Mouse (Mus musculus): Measurements from ENCODE around the gene Bckdhb. TPM values are rescaled to one million over a fixed set of nuclear protein-coding genes. Genes with fewer than 3 reads are reported as not detected.
"Not testable (repeated sequence)": the region's sequence is repeated elsewhere in the genome, so short reads cannot be mapped to it uniquely, and the experiment has no call there.

Bckdhb gene
- total RNA-seq, 2 experiments from 2014 or later = 37.8 to 40.6 TPM

- no peak overlapping the region for H3K27ac ChIP-seq
- DNase-seq (ENCODE audit: low spot score in 2 of 2) = no peak
- no peak for TF ChIP-seq CTCF (conservative IDR thresholded peaks at IDR 0.05)
- no peak overlapping the region for H3K4me3 ChIP-seq
Measured at GRCm38 (mm10) chr9:84038946-84039345, 114.0 kb downstream of the Bckdhb start.

- H3K27ac ChIP-seq = no peak overlapping the region
- TF ChIP-seq CTCF (conservative IDR thresholded peaks at IDR 0.05) = no peak
- no peak overlapping the region for H3K4me3 ChIP-seq
- no peak for DNase-seq (ENCODE audit: low spot score in 2 of 2)
Measured at GRCm38 (mm10) chr9:84040376-84040775, 115.4 kb downstream of the Bckdhb start.

- Histone ChIP-seq H3K4me3 (no peak overlapping the region), H3K27ac (no peak overlapping the region)
- TF ChIP-seq CTCF (conservative IDR thresholded peaks at IDR 0.05) = no peak
- no peak for DNase-seq (ENCODE audit: low spot score in 2 of 2)
Measured at GRCm38 (mm10) chr9:84041631-84042277, 116.8 kb downstream of the Bckdhb start.

DNA sequence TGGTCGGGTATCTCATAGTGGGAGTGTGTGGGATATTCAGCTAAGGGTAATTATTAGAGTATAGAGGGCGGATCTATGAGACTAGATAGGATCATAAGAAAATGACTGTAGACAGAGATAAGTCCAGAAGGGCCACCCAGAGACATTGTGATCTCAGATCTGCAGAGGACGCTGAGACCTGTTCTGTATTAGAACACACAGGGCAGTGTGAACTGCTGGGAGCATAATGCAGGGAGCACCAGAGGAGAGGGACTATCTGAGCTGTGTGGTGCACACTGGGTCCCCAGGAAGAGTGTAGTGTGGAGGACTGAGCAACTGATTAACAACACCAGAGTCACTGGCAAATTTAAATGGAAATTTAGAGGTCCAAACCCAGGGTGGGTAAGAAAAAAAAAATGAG is 117.6 kb downstream of the Bckdhb start:
- no peak overlapping the region for H3K4me3 ChIP-seq

GRCm38 (mm10) chr9:84044136-84044535 is 119.2 kb downstream of the Bckdhb start:
- H3K4me3 ChIP-seq = no peak overlapping the region
- DNase-seq (ENCODE audit: low spot score in 2 of 2) = no peak
- H3K27ac ChIP-seq = no peak overlapping the region
- TF ChIP-seq CTCF (conservative IDR thresholded peaks at IDR 0.05) = no peak

More for the DNA sequence above, 117.6 kb downstream of the Bckdhb start:
- no peak for DNase-seq (ENCODE audit: low spot score in 2 of 2)
- H3K27ac ChIP-seq = no peak overlapping the region
- no peak for TF ChIP-seq CTCF (conservative IDR thresholded peaks at IDR 0.05)

DNA sequence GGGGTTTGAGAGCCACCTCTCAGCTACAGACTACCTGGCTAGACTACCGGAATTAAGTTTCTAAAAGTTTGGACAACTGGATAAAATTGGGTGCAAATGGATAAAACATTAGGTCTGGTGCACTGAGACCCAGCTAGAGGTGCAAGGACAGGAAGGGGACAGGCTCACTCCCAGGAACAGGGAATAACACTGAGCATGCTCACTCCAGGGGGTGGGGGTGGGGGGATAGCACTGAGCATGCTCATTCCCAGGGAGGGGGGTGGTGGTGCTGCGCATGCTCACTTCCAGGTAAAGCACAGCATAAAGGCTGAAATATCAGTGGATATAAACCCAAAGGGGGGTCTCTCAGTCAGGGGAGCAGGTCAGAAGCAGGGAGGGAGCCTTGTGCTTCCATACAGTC is 120.7 kb downstream of the Bckdhb start:
- no peak for DNase-seq (ENCODE audit: low spot score in 2 of 2)
- no peak overlapping the region for H3K4me3 ChIP-seq
- no peak for TF ChIP-seq CTCF (conservative IDR thresholded peaks at IDR 0.05)

DNA sequence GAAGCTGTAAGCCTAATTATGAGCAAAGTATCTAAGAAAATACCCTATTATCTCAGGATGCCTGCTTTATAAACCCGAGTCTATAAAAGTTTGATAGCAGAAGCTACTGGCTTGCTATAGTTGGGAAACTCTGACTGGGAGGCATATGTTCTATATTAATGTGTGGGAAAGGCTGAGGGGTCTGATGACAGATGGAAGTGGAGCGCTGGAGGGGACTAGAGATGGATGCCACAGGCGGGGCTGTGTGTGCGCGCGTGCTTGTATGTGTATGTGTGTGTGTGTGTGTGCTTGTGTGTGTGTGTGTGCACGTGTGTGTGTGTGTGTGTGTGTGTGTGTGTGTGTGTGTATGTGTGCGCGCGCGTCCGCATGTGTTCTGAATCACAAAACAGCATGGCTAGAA is 121.4 kb downstream of the Bckdhb start:
- no peak overlapping the region for H3K4me3 ChIP-seq
- no peak for DNase-seq (ENCODE audit: low spot score in 2 of 2)
- TF ChIP-seq CTCF (conservative IDR thresholded peaks at IDR 0.05) = no peak
- H3K27ac ChIP-seq = no peak overlapping the region

More for the DNA sequence above, 120.7 kb downstream of the Bckdhb start:
- no peak overlapping the region for H3K27ac ChIP-seq

GRCm38 (mm10) chr9:84046961-84047360 is 122.0 kb downstream of the Bckdhb start:
- no peak overlapping the region for H3K4me3 ChIP-seq
- no peak for DNase-seq (ENCODE audit: low spot score in 2 of 2)
- no peak for TF ChIP-seq CTCF (conservative IDR thresholded peaks at IDR 0.05)
- 0 out of 2 replicates have a peak overlapping the region, but pooled peaks have one; percentile 2 for H3K27ac ChIP-seq

GRCm38 (mm10) chr9:84047436-84047835 is 122.5 kb downstream of the Bckdhb start:
- Histone ChIP-seq H3K4me3 (no peak overlapping the region), H3K27ac (0 out of 2 replicates have a peak overlapping the region, but pooled peaks have one; percentile 2)
- TF ChIP-seq CTCF (conservative IDR thresholded peaks at IDR 0.05) = no peak
- no peak for DNase-seq (ENCODE audit: low spot score in 2 of 2)

- no peak for TF ChIP-seq CTCF (conservative IDR thresholded peaks at IDR 0.05)
- DNase-seq (ENCODE audit: low spot score in 2 of 2) = no peak
- Histone ChIP-seq H3K4me3 (no peak overlapping the region), H3K27ac (no peak overlapping the region)
Measured at GRCm38 (mm10) chr9:84049142-84049541, 124.2 kb downstream of the Bckdhb start.

- H3K27ac ChIP-seq = no peak overlapping the region
- no peak overlapping the region for H3K4me3 ChIP-seq
- TF ChIP-seq CTCF (conservative IDR thresholded peaks at IDR 0.05) = no peak
- no peak for DNase-seq (ENCODE audit: low spot score in 2 of 2)
Measured at GRCm38 (mm10) chr9:84050867-84051635, 126.1 kb downstream of the Bckdhb start.

DNA sequence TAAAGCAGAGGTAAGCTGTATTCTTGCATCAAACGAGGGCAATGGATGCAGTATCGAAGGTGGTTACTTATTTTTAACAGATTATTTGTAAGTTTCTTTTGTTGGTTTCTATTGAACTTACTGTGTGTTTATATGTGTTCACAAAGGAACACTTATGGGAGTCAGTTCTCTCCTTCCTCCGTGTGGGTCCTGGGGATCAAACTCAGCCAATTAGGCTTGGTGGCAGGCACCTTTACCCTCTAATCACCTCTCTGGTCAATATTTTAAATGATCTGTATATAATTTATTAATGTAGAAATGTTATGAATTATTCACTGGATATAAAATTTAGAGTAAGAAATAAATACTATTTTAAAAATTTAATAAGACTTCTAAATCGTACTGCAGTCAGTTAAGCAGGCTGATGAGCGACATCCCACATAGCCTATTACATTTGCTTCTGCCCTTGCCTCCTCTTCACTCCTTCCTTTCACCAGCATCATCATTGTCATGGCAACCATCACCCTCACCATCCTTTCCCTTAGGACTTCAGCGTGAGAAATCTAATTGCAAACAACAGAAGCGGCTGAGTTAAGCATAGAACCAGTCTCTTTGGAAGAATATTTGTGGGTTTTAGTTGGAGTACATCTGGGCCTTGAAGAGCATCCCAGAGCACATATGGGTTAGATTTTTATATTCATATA is 130.3 kb downstream of the Bckdhb start:
- Histone ChIP-seq H3K4me3 (no peak overlapping the region), H3K27ac (no peak overlapping the region)
- no peak for DNase-seq (ENCODE audit: low spot score in 2 of 2)
- TF ChIP-seq CTCF (conservative IDR thresholded peaks at IDR 0.05) = no peak

DNA sequence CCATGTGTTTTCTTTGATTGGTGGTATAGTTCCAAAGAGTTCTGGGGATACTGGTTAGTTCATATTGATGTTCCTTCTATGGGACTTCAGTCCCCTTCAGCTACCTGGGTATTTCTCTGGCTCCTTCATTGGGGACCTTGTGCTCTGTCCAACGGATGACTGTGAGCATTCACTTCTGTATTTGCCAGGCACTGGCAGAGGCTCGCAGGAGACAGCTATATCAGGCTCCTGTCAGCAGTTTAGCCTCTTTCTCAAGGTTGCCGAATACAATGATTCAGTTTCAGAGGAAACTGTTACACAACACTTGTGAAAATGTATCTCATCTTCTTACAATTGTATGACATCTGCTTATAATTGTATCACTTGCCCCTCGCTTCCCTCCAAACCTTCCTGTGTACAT is 135.8 kb downstream of the Bckdhb start:
- not testable (repeated sequence) for DNase-seq (ENCODE audit: low spot score in 2 of 2); H3K4me3 ChIP-seq; H3K27ac ChIP-seq
